Comparison of ENCODE assay signal across 21 mouse cellular contexts in genomic region chr2:74675666-74676282, GRCm38 (mm10). TPM values are rescaled to one million over a fixed set of nuclear protein-coding genes. Genes with fewer than 3 reads are reported as not detected.
A peak's percentile ranks its signal among the peaks of the same experiment; 100 is the strongest.
DNase-seq lines count a peak whose midpoint lies in the region; ATAC-seq lines count a peak whose summit lies in the region.
"Had no signal": no experiment of that assay in that cellular context is flagged by ENCODE, and none has a peak within 500 bp of the region (broad histone marks: within the 10 kb centered on the region; RNA-seq: fewer than 3 reads in every experiment).

No protein-coding gene starts in this region.

- H3K27ac ChIP-seq in heart, embryonic 10.5 days: no peak overlapping the region
- no peak overlapping the region for H3K27ac ChIP-seq in embryonic facial prominence, embryonic 12.5 days
- no peak overlapping the region for H3K27ac ChIP-seq in neural tube, embryonic 14.5 days (ENCODE audit: low read depth, low read length)
- H3K27ac ChIP-seq: forebrain, embryonic 15.5 days; macrophage had no signal

- peak; percentile 67 for DNase-seq in heart, embryonic 10.5 days (ENCODE audit: low spot score)
- no peak for DNase-seq in heart, postnatal 25 days (ENCODE audit: low spot score)
- DNase-seq: cerebellum, adult 11-12 months; heart, postnatal 36 days; left cerebral cortex, postnatal 4 days; lung, adult 2 months had no signal

- peaks cover 100% of the 10 kb centered on the region for H3K27me3 ChIP-seq in heart, embryonic 10.5 days (ENCODE audit: insufficient read depth, poor library complexity, severe bottlenecking)
- peaks cover 99% of the 10 kb centered on the region for H3K27me3 ChIP-seq in megakaryocyte, embryonic 14.5 days (replicated peaks)
- H3K27me3 ChIP-seq in embryonic facial prominence, embryonic 12.5 days: peaks cover 98% of the 10 kb centered on the region
- peaks cover 68% of the 10 kb centered on the region for H3K27me3 ChIP-seq in neural tube, embryonic 14.5 days (ENCODE audit: control insufficient read depth, insufficient read depth, low read length)

- WGBS in heart, embryonic 10.5 days: 6% methylated on average over 23 of the region's 24 CpGs
- WGBS in embryonic facial prominence, embryonic 12.5 days: 5% methylated on average over 23 of the region's 24 CpGs
- WGBS in neural tube, embryonic 14.5 days: 4% methylated on average over 24 of the region's 24 CpGs

- intact Hi-C loops in heart, postnatal 25 days (cut with DNase I): no loop called here

- H3K4me2 ChIP-seq in embryonic facial prominence, embryonic 12.5 days (replicated peaks): no peak overlapping the region
- peak overlapping the region; percentile 8; the same call in 1 of the 2 replicates for H3K4me2 ChIP-seq in neural tube, embryonic 14.5 days (ENCODE audit: low read depth, low read length)
- H3K4me2 ChIP-seq: forebrain, embryonic 15.5 days had no signal

- no peaks in the 10 kb centered on the region for H3K9me3 ChIP-seq in heart, embryonic 10.5 days
- no peaks in the 10 kb centered on the region for H3K9me3 ChIP-seq in megakaryocyte, embryonic 14.5 days
- no peaks in the 10 kb centered on the region for H3K9me3 ChIP-seq in embryonic facial prominence, embryonic 12.5 days
- no peaks in the 10 kb centered on the region for H3K9me3 ChIP-seq in neural tube, embryonic 14.5 days (ENCODE audit: control insufficient read depth, low read length)
- H3K9me3 ChIP-seq: forebrain, embryonic 15.5 days had no signal

- H3K4me3 ChIP-seq in heart, embryonic 10.5 days: 0 out of 2 replicates have a peak overlapping the region, but pooled peaks have one; percentile 16
- peak overlapping the region; percentile 9 for H3K4me3 ChIP-seq in megakaryocyte, embryonic 14.5 days (replicated peaks)
- no peak overlapping the region for H3K4me3 ChIP-seq in embryonic facial prominence, embryonic 12.5 days
- H3K4me3 ChIP-seq in neural tube, embryonic 14.5 days (ENCODE audit: low read depth, low read length): no peak overlapping the region
- H3K4me3 ChIP-seq: forebrain, embryonic 15.5 days had no signal

- ATAC-seq in megakaryocyte, adult 5-6 weeks (ENCODE audit: poor library complexity, severe bottlenecking): no peak
- ATAC-seq in embryonic facial prominence, embryonic 12.5 days (ENCODE audit: insufficient number of reproducible peaks, insufficient read depth, low FRiP score, low TSS enrichment): 0 out of 2 replicates have a peak, but pooled peaks have one; percentile 28
- ATAC-seq in neural tube, embryonic 14.5 days (ENCODE audit: low read depth): no peak
- ATAC-seq in cerebellum, adult (ENCODE audit: insufficient number of reproducible peaks, low FRiP score, low TSS enrichment): no peak
- ATAC-seq: forebrain, embryonic 15.5 days; midbrain, embryonic 16.5 days had no signal

- no peak overlapping the region for H3K9ac ChIP-seq in embryonic facial prominence, embryonic 12.5 days
- H3K9ac ChIP-seq in neural tube, embryonic 14.5 days (replicated peaks; ENCODE audit: low read depth, low read length): no peak overlapping the region
- H3K9ac ChIP-seq: forebrain, embryonic 15.5 days had no signal

- H3K36me3 ChIP-seq in heart, embryonic 10.5 days: no peaks in the 10 kb centered on the region
- no peaks in the 10 kb centered on the region for H3K36me3 ChIP-seq in megakaryocyte, embryonic 14.5 days (replicated peaks; ENCODE audit: low read length)
- no peaks in the 10 kb centered on the region for H3K36me3 ChIP-seq in embryonic facial prominence, embryonic 12.5 days
- no peaks in the 10 kb centered on the region for H3K36me3 ChIP-seq in neural tube, embryonic 14.5 days (ENCODE audit: control insufficient read depth, insufficient read depth, low read length)
- H3K36me3 ChIP-seq: forebrain, embryonic 15.5 days had no signal

- peaks cover 32% of the 10 kb centered on the region for H3K4me1 ChIP-seq in heart, embryonic 10.5 days
- H3K4me1 ChIP-seq in megakaryocyte, embryonic 14.5 days: peaks cover 52% of the 10 kb centered on the region
- H3K4me1 ChIP-seq in embryonic facial prominence, embryonic 12.5 days: 0 out of 2 replicates have a peak, but pooled peaks cover 16% of the 10 kb centered on the region
- 0 out of 2 replicates have a peak, but pooled peaks cover 6% of the 10 kb centered on the region for H3K4me1 ChIP-seq in neural tube, embryonic 14.5 days (ENCODE audit: control insufficient read depth, insufficient read depth, low read length)

RNA-seq across cellular contexts. Expression of gene Hoxd12, which starts 1.0 kb away (rescaled TPM):
- polyA plus RNA-seq in heart, embryonic 10.5 days (2016; fragmentation: Nextera tagmentation; extraction: Ambion mirVana): 1.1 TPM in 1 of 2 replicates, not detected in the other
- total RNA-seq in heart, postnatal 25 days (2021): not detected
- not detected in 2 replicates for polyA plus RNA-seq in megakaryocyte, embryonic 14.5 days (2012; ENCODE audit: insufficient read depth, low replicate concordance)
- total RNA-seq in megakaryocyte, adult 5-6 weeks (2015): not detected in 2 replicates
- total RNA-seq in megakaryocyte, adult 5-6 weeks (2017): not detected in 2 replicates
- 0.11 TPM in 1 of 2 replicates, not detected in the other for polyA plus RNA-seq in embryonic facial prominence, embryonic 12.5 days (2016; fragmentation: Nextera tagmentation; extraction: Ambion mirVana)
- not detected in 2 replicates for polyA plus RNA-seq in neural tube, embryonic 14.5 days (2014; fragmentation: Nextera tagmentation; extraction: Ambion mirVana)
- total RNA-seq: adrenal gland, adult 18-20 months; common myeloid progenitor, adult 5-6 weeks; ES-E14; gastrocnemius, adult 8-10 months; heart, adult 8-10 months; heart, postnatal 36 days; left cerebral cortex, postnatal 4 days; neutrophil, adult 5-6 weeks had no signal
- polyA plus RNA-seq: forebrain, embryonic 15.5 days; lung, adult 2 months; macrophage; midbrain, embryonic 16.5 days; stomach, embryonic 14.5 days had no signal

RNA-seq across cellular contexts. Expression of gene Hoxd11, which starts 3.6 kb away (rescaled TPM):
- polyA plus RNA-seq in heart, embryonic 10.5 days (2016; fragmentation: Nextera tagmentation; extraction: Ambion mirVana): 0.07 and 2.1 TPM in 2 replicates
- not detected for total RNA-seq in heart, postnatal 25 days (2021)
- polyA plus RNA-seq in megakaryocyte, embryonic 14.5 days (2012; ENCODE audit: insufficient read depth, low replicate concordance): not detected in 2 replicates
- total RNA-seq in megakaryocyte, adult 5-6 weeks (2015): not detected in 2 replicates
- total RNA-seq in megakaryocyte, adult 5-6 weeks (2017): not detected in 2 replicates
- not detected in 2 replicates for polyA plus RNA-seq in embryonic facial prominence, embryonic 12.5 days (2016; fragmentation: Nextera tagmentation; extraction: Ambion mirVana)
- 0.09 TPM in 1 of 2 replicates, not detected in the other for polyA plus RNA-seq in neural tube, embryonic 14.5 days (2014; fragmentation: Nextera tagmentation; extraction: Ambion mirVana)
- total RNA-seq: adrenal gland, adult 18-20 months; common myeloid progenitor, adult 5-6 weeks; gastrocnemius, adult 8-10 months; heart, adult 8-10 months; heart, postnatal 36 days; left cerebral cortex, postnatal 4 days; neutrophil, adult 5-6 weeks had no signal
- polyA plus RNA-seq: forebrain, embryonic 15.5 days; lung, adult 2 months; macrophage; midbrain, embryonic 16.5 days; stomach, embryonic 14.5 days had no signal

RNA-seq across cellular contexts. Expression of gene Hoxd13, which starts 7.7 kb away (rescaled TPM):
- 0.40 TPM in 1 of 2 replicates, not detected in the other for polyA plus RNA-seq in heart, embryonic 10.5 days (2016; fragmentation: Nextera tagmentation; extraction: Ambion mirVana)
- not detected for total RNA-seq in heart, postnatal 25 days (2021)
- not detected in 2 replicates for polyA plus RNA-seq in megakaryocyte, embryonic 14.5 days (2012; ENCODE audit: insufficient read depth, low replicate concordance)
- not detected in 2 replicates for total RNA-seq in megakaryocyte, adult 5-6 weeks (2015)
- total RNA-seq in megakaryocyte, adult 5-6 weeks (2017): not detected in 2 replicates
- polyA plus RNA-seq in embryonic facial prominence, embryonic 12.5 days (2016; fragmentation: Nextera tagmentation; extraction: Ambion mirVana): not detected in 2 replicates
- not detected in 2 replicates for polyA plus RNA-seq in neural tube, embryonic 14.5 days (2014; fragmentation: Nextera tagmentation; extraction: Ambion mirVana)
- total RNA-seq: adrenal gland, adult 18-20 months; common myeloid progenitor, adult 5-6 weeks; gastrocnemius, adult 8-10 months; heart, adult 8-10 months; heart, postnatal 36 days; left cerebral cortex, postnatal 4 days; neutrophil, adult 5-6 weeks had no signal
- polyA plus RNA-seq: forebrain, embryonic 15.5 days; macrophage; midbrain, embryonic 16.5 days; stomach, embryonic 14.5 days had no signal

RNA-seq across cellular contexts. Expression of gene Hoxd10, which starts 15.9 kb away (rescaled TPM):
- 2.3 TPM in 1 of 2 replicates, not detected in the other for polyA plus RNA-seq in heart, embryonic 10.5 days (2016; fragmentation: Nextera tagmentation; extraction: Ambion mirVana)
- total RNA-seq in heart, postnatal 25 days (2021): not detected
- not detected in 2 replicates for polyA plus RNA-seq in megakaryocyte, embryonic 14.5 days (2012; ENCODE audit: insufficient read depth, low replicate concordance)
- not detected in 2 replicates for total RNA-seq in megakaryocyte, adult 5-6 weeks (2015)
- total RNA-seq in megakaryocyte, adult 5-6 weeks (2017): not detected in 2 replicates
- not detected in 2 replicates for polyA plus RNA-seq in embryonic facial prominence, embryonic 12.5 days (2016; fragmentation: Nextera tagmentation; extraction: Ambion mirVana)
- polyA plus RNA-seq in neural tube, embryonic 14.5 days (2014; fragmentation: Nextera tagmentation; extraction: Ambion mirVana): 55.4 and 90.2 TPM in 2 replicates
- total RNA-seq: adrenal gland, adult 18-20 months; common myeloid progenitor, adult 5-6 weeks; left cerebral cortex, postnatal 4 days; neutrophil, adult 5-6 weeks had no signal
- polyA plus RNA-seq: forebrain, embryonic 15.5 days; lung, adult 2 months; macrophage; midbrain, embryonic 16.5 days; stomach, embryonic 14.5 days had no signal

RNA-seq across cellular contexts. Expression of gene Evx2, which starts 16.4 kb away (rescaled TPM):
- polyA plus RNA-seq in heart, embryonic 10.5 days (2016; fragmentation: Nextera tagmentation; extraction: Ambion mirVana): not detected in 2 replicates
- total RNA-seq in heart, postnatal 25 days (2021): not detected
- polyA plus RNA-seq in megakaryocyte, embryonic 14.5 days (2012; ENCODE audit: insufficient read depth, low replicate concordance): not detected in 2 replicates
- total RNA-seq in megakaryocyte, adult 5-6 weeks (2015): not detected in 2 replicates
- total RNA-seq in megakaryocyte, adult 5-6 weeks (2017): not detected in 2 replicates
- 0.06 TPM in 1 of 2 replicates, not detected in the other for polyA plus RNA-seq in embryonic facial prominence, embryonic 12.5 days (2016; fragmentation: Nextera tagmentation; extraction: Ambion mirVana)
- 0.36 and 0.55 TPM in 2 replicates for polyA plus RNA-seq in neural tube, embryonic 14.5 days (2014; fragmentation: Nextera tagmentation; extraction: Ambion mirVana)
- total RNA-seq: adrenal gland, adult 18-20 months; common myeloid progenitor, adult 5-6 weeks; ES-E14; gastrocnemius, adult 8-10 months; heart, adult 8-10 months; heart, postnatal 36 days; left cerebral cortex, postnatal 4 days; neutrophil, adult 5-6 weeks had no signal
- polyA plus RNA-seq: forebrain, embryonic 15.5 days; lung, adult 2 months; macrophage; stomach, embryonic 14.5 days had no signal

Comparison
In these comparisons a context has a peak if more than half of its experiments do, and no peak if none do; other contexts are left out.
1. H3K4me3 ChIP-seq: peak in heart, embryonic 10.5 days (single experiment) and megakaryocyte, embryonic 14.5 days (single experiment); none in embryonic facial prominence, embryonic 12.5 days (single experiment) and neural tube, embryonic 14.5 days (single experiment).